Mouse (Mus musculus) lung, embryonic 14.5 days (tissue): ENCODE measurements around the gene Entpd7. TPM values are rescaled to one million over a fixed set of nuclear protein-coding genes. Genes with fewer than 3 reads are reported as not detected.
A peak's percentile ranks its signal among the peaks of the same experiment; 100 is the strongest.

Source experiments
- ATAC-seq: fragments of 200-750 bp; cut with Nextera tagmentation; 2 replicates; pipeline ENCODE4 v1.8.0; 2017; ENCODE audit warnings: mild to moderate bottlenecking, moderate TSS enrichment, moderate library complexity; ENCODE audit not compliant: insufficient read depth
- DNase-seq: peaks from one replicate; pipeline ENCODE4 v3.0.0-alpha.2; 2015
- H3K27ac ChIP-seq: fragments of 300-500 bp; sonication (generic); 2 replicates; pipeline ENCODE4 v1.5.1; 2014; ENCODE audit warnings: low read depth, mild to moderate bottlenecking, moderate library complexity
- H3K27me3 ChIP-seq: fragments of 300-500 bp; sonication (generic); 2 replicates; pipeline ENCODE4 v1.6.1; 2014; ENCODE audit warnings: low read length, control low read depth; ENCODE audit not compliant: insufficient read depth
- H3K36me3 ChIP-seq: fragments of 300-500 bp; sonication (generic); 2 replicates; pipeline ENCODE4 v1.6.1; 2014; ENCODE audit warnings: control low read depth; ENCODE audit not compliant: insufficient read depth
- H3K4me1 ChIP-seq: fragments of 300-500 bp; sonication (generic); 2 replicates; pipeline ENCODE4 v1.6.1; 2014; ENCODE audit warnings: antibody characterized with exemption, control low read depth; ENCODE audit not compliant: insufficient read depth
- H3K4me2 ChIP-seq: fragments of 300-500 bp; sonication (generic); 2 replicates; pipeline ENCODE4 v1.6.1; 2014; ENCODE audit warnings: mild to moderate bottlenecking
- H3K4me3 ChIP-seq: fragments of 300-500 bp; sonication (generic); 2 replicates; pipeline ENCODE4 v1.5.1; 2014; ENCODE audit warnings: low read depth, low read length
- H3K9ac ChIP-seq: fragments of 300-500 bp; sonication (generic); 2 replicates; pipeline ENCODE4 v1.6.1; 2014
- H3K9me3 ChIP-seq: fragments of 300-500 bp; sonication (generic); 2 replicates; pipeline ENCODE4 v1.6.1; 2016; ENCODE audit warnings: low read depth, low read length, control low read depth
- CTCF ChIP-seq: IDR thresholded peaks from 2 replicates; pipeline ENCODE4 v1.5.1; 2016; ENCODE audit warnings: antibody characterized with exemption, low read depth
- WGBS: fragments of 180-500 bp; shearing (Covaris S2); extraction: QIAGEN DNeasy Blood & Tissue Kit; methylation state at CpG from one replicate; pipeline ENCODE4 v1.1.7; 2014; 5-methylcytosine and 5-hydroxymethylcytosine counted together
- polyA plus RNA-seq: library from polyadenylated mRNA; unstranded; fragments of >200 nt; fragmentation: Nextera tagmentation; extraction: Ambion mirVana; gene quantifications from 2 replicates; pipeline ENCODE4 v1.2.1, GENCODE M21; 2014

Gene Entpd7
- polyA plus RNA-seq, 1 experiment from 2014 or later = 15.2 TPM

DNA sequence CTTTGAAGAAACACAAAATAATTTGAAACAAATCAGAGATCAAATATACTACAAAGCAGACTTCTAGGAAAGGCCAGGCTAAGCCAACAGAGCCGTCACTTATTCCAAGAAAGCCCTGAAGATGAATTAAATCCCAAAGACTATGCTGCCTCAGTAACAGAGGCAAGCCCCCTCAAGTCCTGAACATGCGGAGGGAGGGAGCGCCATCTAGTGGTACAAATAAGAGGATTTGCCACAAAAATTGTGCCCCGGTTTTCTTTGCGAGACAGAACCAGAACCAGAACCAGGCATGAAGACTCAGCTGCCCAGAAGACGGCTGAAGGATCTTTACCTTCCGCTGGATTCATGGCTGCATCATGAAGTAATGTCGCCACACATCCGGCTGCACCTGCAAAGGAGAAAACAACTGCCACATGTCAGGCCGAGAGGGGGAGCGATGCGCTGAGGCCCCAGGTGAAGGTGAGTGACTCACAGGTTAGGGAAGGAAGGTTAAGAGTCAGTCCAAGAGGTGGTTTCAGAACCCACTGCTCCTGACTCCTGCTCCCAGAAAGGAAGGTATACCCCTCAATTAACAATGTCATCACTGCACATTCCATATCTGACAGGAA, 23.9 kb upstream of the Entpd7 start:
- WGBS = 48% methylated on average over 12 of the region's 12 CpGs

DNA sequence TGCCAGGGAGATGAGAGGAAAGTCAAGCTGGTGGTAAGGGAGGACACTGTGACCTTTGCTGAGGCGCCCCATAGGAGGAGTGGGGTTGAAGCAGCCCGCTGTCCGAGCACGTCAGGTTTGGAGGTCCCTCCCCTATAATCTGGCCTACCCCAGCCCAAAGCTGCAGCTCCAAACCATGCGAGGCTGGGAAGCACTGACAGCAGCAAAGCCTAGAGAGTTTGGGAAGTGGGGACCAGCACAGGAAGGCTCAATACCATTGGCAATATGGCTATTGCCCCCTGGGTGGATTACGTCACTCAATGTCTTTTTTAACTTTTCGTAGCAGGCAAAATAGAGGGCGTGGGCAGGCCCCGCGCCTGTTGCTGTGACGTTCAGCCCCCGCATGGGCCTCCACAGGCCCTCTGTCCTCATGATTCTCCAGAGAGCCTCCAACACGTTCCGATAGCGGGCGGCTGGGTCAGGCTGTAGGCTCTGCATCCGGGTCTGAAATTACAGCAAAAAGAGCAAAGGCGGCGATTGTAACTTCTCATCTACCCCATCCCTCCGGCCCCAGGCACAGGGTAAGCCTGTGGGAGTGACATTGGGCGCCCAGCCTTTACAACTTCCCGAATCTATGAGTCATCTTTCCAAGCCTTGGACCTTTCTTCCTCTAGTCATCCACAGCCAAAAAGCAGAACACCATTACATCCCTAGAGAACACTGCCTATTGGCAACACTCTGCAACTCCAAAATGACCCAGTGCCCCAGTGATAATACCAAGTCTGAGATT, 22.6 kb upstream of the Entpd7 start:
- peaks cover 31% of the 10 kb centered on the region for H3K36me3 ChIP-seq
- H3K4me3 ChIP-seq = no peak overlapping the region
- TF ChIP-seq CTCF = no peak
- 83% methylated on average over 22 of the region's 22 CpGs for WGBS
- H3K27me3 ChIP-seq = no peaks in the 10 kb centered on the region
- no peak; the same call in 1 of the 2 replicates for ATAC-seq
- H3K9ac ChIP-seq = no peak overlapping the region
- DNase-seq = no peak
- no peaks in the 10 kb centered on the region for H3K9me3 ChIP-seq
- H3K4me1 ChIP-seq = no peaks in the 10 kb centered on the region
- no peak overlapping the region for H3K4me2 ChIP-seq
- H3K27ac ChIP-seq = no peak overlapping the region

More for the DNA sequence above, 23.9 kb upstream of the Entpd7 start:
- Histone ChIP-seq H3K9me3 (no peaks in the 10 kb centered on the region), H3K27me3 (no peaks in the 10 kb centered on the region), H3K4me1 (no peaks in the 10 kb centered on the region), H3K36me3 (peaks cover 35% of the 10 kb centered on the region), H3K4me2 (no peak overlapping the region), H3K4me3 (no peak overlapping the region), H3K9ac (no peak overlapping the region), H3K27ac (no peak overlapping the region)
- DNase-seq (peak; percentile 82), ATAC-seq (no peak)
- TF ChIP-seq CTCF = peak; percentile 80

DNA sequence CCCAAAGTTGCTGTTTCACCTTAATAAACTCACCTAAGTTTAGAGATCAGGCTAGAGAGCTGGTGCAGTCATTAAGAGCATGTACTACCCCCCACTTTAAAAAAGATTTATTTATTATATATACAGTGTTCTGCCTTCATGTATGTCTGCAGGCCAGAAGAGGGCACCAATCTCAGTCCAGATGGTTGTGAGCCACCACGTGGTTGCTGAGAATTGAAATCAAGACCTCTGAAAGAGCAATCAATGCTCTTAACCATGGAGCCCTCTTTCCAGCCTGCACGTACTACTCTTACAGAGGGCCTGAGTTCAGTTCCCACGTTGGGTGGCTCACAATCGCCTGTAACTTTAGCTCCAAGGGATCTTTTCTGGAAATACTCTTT, 22.1 kb upstream of the Entpd7 start:
- H3K4me3 ChIP-seq = no peak overlapping the region
- peak; percentile 39 for TF ChIP-seq CTCF
- H3K4me2 ChIP-seq = no peak overlapping the region
- DNase-seq = peak; percentile 49
- H3K36me3 ChIP-seq = peaks cover 31% of the 10 kb centered on the region
- 67% methylated on average over 4 of the region's 4 CpGs for WGBS
- H3K9me3 ChIP-seq = no peaks in the 10 kb centered on the region
- H3K27me3 ChIP-seq = no peaks in the 10 kb centered on the region
- no peak overlapping the region for H3K27ac ChIP-seq
- no peak overlapping the region for H3K9ac ChIP-seq
- 0 out of 2 replicates have a peak, but pooled peaks have one; percentile 24 for ATAC-seq
- no peaks in the 10 kb centered on the region for H3K4me1 ChIP-seq

DNA sequence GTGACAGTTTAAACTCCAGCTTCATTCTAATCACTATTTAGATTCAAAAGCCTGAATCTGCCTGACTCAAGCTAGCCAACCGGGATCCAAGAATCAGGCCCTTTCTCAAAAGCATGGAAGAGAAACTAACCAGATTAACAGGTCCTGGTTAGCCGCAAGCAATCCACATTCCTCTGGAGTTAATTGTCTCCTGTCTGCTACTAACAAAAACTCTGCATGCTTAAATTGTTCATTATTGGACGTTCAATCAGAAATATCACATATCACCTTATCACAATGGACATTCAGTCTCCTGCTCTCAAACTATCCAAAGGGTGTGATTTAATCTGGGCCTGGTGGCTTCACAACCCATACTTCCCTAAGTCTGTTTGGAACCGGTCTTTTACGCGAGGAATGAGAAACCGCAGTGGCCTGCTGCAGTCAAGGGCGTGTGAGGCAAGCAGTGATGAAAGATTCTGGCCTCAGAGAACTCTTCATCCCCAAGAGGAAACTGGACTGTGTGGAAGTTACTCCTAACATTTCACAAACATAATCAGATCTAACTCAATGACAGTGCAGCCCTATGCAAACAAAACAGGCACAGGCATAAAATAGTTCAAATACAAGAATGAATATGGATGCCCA, 20.2 kb upstream of the Entpd7 start:
- Histone ChIP-seq H3K27ac (no peak overlapping the region), H3K9me3 (no peaks in the 10 kb centered on the region), H3K9ac (no peak overlapping the region; the same call in 1 of the 2 replicates), H3K36me3 (peaks cover 14% of the 10 kb centered on the region), H3K4me3 (no peak overlapping the region), H3K27me3 (no peaks in the 10 kb centered on the region), H3K4me2 (no peak overlapping the region), H3K4me1 (peaks cover 5% of the 10 kb centered on the region; the same call in 1 of the 2 replicates)
- DNase-seq (no peak), ATAC-seq (no peak)
- no peak for TF ChIP-seq CTCF
- WGBS = 76% methylated on average over 8 of the region's 8 CpGs

DNA sequence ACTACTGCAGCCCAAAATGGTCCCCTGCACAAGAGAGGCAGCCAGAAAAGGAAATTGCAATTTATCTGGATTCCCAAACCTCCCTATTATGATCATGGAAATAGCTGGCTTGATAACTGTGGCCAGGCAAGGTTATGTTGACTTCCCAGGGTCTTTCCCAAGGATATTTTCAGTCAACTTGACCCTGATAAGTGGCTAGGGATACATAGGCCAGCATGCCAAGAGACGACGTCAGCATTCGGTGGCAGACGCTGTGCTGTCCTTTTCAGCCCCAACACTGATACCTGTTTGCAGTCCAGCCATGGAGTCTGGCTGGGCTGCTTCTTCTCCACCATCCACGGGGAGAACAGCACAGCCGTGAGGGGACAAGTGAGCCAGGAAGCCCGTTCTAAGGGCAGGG, 18.4 kb upstream of the Entpd7 start:
- no peak for ATAC-seq
- no peak overlapping the region for H3K4me2 ChIP-seq
- 66% methylated on average over 7 of the region's 7 CpGs for WGBS

DNA sequence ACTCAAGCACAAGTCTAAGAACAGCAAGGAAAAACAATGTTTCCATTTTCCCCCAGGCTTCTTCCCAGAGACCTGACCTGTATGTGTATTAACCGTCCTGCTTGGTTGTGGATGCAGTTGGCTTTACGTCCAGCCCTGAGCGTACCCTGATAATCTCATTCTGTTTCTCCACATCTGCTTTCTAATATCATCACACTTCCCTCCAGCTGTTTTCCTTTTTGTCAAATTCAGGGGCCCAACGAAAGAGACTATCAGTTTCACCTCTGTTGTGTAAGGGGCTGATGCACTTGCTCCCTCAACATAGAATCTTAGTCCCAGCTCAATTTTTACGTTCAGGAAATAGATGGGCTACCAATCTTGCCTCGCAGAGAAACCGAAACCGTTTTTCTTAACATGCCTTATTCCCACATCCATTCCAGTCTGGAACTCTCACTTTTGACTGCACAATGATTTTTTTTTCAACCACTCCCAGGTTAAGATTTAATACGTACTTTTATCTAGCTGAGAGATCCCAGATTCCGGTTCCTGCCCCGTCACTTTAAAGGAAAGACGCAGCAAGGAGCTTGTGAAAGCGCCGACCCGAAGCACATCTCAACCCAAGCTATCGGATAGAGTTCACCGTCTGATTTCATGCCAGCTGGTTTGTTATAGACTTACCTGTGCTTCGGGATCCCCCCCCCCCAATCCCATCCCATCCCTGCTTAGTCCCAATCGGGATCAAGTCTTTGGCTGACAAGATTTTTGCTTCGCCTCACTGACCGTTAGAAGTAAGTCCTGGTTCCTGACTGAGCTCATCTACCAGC, 15.8 kb upstream of the Entpd7 start:
- H3K27ac ChIP-seq = no peak overlapping the region
- WGBS = 4% methylated on average over 21 of the region's 21 CpGs
- H3K9me3 ChIP-seq = no peaks in the 10 kb centered on the region
- H3K4me3 ChIP-seq = peak overlapping the region; percentile 86
- peaks cover 5% of the 10 kb centered on the region; the same call in 1 of the 2 replicates for H3K4me1 ChIP-seq
- DNase-seq (peak; percentile 38), ATAC-seq (no peak)
- H3K36me3 ChIP-seq = peaks cover 4% of the 10 kb centered on the region; the same call in 1 of the 2 replicates
- peak overlapping the region; percentile 86 for H3K9ac ChIP-seq
- no peak for TF ChIP-seq CTCF
- no peaks in the 10 kb centered on the region for H3K27me3 ChIP-seq
- peak overlapping the region; percentile 84 for H3K4me2 ChIP-seq

More for the DNA sequence above, 18.4 kb upstream of the Entpd7 start:
- Histone ChIP-seq H3K4me1 (peaks cover 5% of the 10 kb centered on the region; the same call in 1 of the 2 replicates), H3K36me3 (peaks cover 8% of the 10 kb centered on the region; the same call in 1 of the 2 replicates), H3K4me3 (no peak overlapping the region), H3K27me3 (no peaks in the 10 kb centered on the region), H3K9me3 (no peaks in the 10 kb centered on the region), H3K9ac (no peak overlapping the region), H3K27ac (no peak overlapping the region)
- no peak for DNase-seq
- no peak for TF ChIP-seq CTCF
